Mouse (Mus musculus): ENCODE measurements around the gene Khdc3. TPM values are rescaled to one million over a fixed set of nuclear protein-coding genes. Genes with fewer than 3 reads are reported as not detected.

Khdc3 gene
- polyA plus RNA-seq, 1 experiment from 2014 or later: not detected

DNA sequence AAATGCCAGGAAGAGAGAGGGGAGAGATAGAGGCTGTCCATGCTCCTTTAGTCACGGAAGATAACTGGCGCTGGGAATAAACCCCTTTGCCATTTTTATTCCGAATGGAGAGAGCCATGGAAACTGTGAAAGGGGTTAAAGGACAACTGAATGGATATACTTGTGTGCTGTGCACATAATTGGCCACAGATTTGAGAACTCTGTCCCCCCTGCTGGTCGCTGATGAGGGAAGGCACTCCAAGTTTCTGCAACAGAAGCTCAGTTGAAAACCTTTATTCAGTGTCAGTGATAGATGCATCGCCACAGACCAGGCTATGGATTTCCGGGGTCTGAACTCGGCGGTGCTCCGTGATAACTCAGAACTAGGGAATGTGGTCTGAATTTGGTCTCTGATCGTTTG, 11.5 kb upstream of the Khdc3 start:
- ATAC-seq: no peak
- no peaks in the 10 kb centered on the region for H3K9me3 ChIP-seq (ENCODE audit: control insufficient read depth, low read length)

DNA sequence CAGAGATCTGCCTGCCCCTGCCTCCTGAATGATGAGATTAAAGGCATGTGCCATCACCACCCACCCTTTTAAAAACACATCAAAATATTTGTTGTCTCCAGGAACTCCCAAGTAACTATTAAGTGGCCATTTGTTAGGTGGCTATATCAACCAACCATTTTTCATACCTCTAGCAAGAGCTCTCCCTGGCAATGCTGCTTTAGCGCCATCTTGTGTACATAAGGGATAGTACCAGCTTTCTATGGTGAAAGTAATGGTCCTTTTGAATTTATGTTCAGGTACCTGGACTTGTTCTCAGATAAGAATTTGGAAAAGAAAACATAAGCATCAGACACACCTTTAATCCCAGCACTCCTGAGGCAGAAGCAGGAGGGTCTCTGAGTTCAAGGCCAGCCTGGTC, 9.9 kb upstream of the Khdc3 start:
- Histone ChIP-seq H3K27me3 (replicated peaks; ENCODE audit: control insufficient read depth, insufficient read depth, low read length) (no peaks in the 10 kb centered on the region), H3K4me2 (ENCODE audit: low read depth, low read length) (no peak overlapping the region), H3K9me3 (ENCODE audit: control insufficient read depth, low read length) (no peaks in the 10 kb centered on the region), H3K36me3 (ENCODE audit: control insufficient read depth, insufficient read depth, low read length) (no peaks in the 10 kb centered on the region), H3K4me3 (ENCODE audit: low read length) (no peak overlapping the region), H3K9ac (ENCODE audit: low read depth, low read length) (no peak overlapping the region), H3K27ac (ENCODE audit: low read length) (no peak overlapping the region), H3K4me1 (ENCODE audit: control insufficient read depth, insufficient read depth, low read length) (0 out of 2 replicates have a peak, but pooled peaks cover 3% of the 10 kb centered on the region)
- no peak for ATAC-seq
- WGBS: 0% methylated on average over 1 of the region's 1 CpGs

More for the DNA sequence above, 11.5 kb upstream of the Khdc3 start:
- Histone ChIP-seq H3K36me3 (ENCODE audit: control insufficient read depth, insufficient read depth, low read length) (no peaks in the 10 kb centered on the region), H3K9ac (ENCODE audit: low read depth, low read length) (no peak overlapping the region), H3K4me2 (ENCODE audit: low read depth, low read length) (no peak overlapping the region), H3K4me3 (ENCODE audit: low read length) (no peak overlapping the region), H3K27ac (ENCODE audit: low read length) (no peak overlapping the region), H3K4me1 (ENCODE audit: control insufficient read depth, insufficient read depth, low read length) (0 out of 2 replicates have a peak, but pooled peaks cover 3% of the 10 kb centered on the region), H3K27me3 (replicated peaks; ENCODE audit: control insufficient read depth, insufficient read depth, low read length) (no peaks in the 10 kb centered on the region)
- 81% methylated on average over 10 of the region's 10 CpGs for WGBS

DNA sequence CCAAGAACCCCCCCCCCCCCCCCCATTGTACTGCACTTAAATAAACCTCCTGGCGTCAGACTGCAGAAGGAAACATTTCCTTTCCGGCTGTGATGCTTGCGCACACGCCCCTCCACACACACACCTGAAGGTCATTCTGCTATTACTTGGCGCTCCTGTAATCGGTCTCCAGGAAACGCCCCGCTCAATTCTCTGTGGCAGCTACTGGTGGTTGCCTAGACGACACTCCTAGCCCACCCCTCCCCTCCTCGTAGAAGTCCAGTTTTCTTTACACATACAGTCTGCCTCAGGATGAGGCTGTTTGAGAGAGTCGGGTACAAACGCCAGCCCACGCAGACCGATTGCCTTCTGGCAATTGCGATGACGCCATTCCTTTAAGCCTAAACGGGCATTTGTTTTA, 7.1 kb upstream of the Khdc3 start:
- WGBS: 26% methylated on average over 17 of the region's 17 CpGs
- peak; percentile 83 for ATAC-seq

DNA sequence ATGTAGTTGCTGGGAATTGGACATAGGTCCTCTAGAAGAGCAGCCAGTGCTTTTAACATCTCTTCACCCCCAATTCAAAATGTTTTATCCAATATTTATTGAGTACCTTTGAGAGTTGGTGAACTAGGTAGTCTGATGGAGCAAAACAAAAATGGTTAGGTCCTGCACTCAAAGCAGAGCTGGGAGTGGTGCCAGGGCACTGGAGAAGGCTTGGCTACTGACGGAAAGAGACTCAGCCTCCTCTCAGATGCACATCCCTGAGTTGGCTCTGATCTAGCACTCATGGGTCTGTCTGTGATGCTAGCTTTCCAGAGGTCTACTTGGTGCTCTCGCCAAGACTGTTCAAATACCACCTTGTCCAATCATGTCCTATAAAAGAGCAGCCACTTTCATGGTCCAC, 3.7 kb upstream of the Khdc3 start:
- H3K27ac ChIP-seq (ENCODE audit: low read length): no peak overlapping the region
- no peak overlapping the region for H3K4me2 ChIP-seq (ENCODE audit: low read depth, low read length)
- no peak for ATAC-seq
- no peaks in the 10 kb centered on the region for H3K4me1 ChIP-seq (ENCODE audit: control insufficient read depth, insufficient read depth, low read length)
- H3K27me3 ChIP-seq (replicated peaks; ENCODE audit: control insufficient read depth, insufficient read depth, low read length): peaks cover 2% of the 10 kb centered on the region; the same call in 1 of the 2 replicates
- H3K9me3 ChIP-seq (ENCODE audit: control insufficient read depth, low read length): no peaks in the 10 kb centered on the region
- H3K4me3 ChIP-seq (ENCODE audit: low read length): no peak overlapping the region
- H3K36me3 ChIP-seq (ENCODE audit: control insufficient read depth, insufficient read depth, low read length): no peaks in the 10 kb centered on the region
- no peak overlapping the region for H3K9ac ChIP-seq (ENCODE audit: low read depth, low read length)
- 68% methylated on average over 2 of the region's 2 CpGs for whole genome bisulfite sequencing

More for the DNA sequence above, 7.1 kb upstream of the Khdc3 start:
- H3K4me2 ChIP-seq (ENCODE audit: low read depth, low read length): no peak overlapping the region
- no peak overlapping the region for H3K27ac ChIP-seq (ENCODE audit: low read length)
- no peaks in the 10 kb centered on the region for H3K9me3 ChIP-seq (ENCODE audit: control insufficient read depth, low read length)
- H3K4me1 ChIP-seq (ENCODE audit: control insufficient read depth, insufficient read depth, low read length): 0 out of 2 replicates have a peak, but pooled peaks cover under 1% of the 10 kb centered on the region
- no peak overlapping the region for H3K4me3 ChIP-seq (ENCODE audit: low read length)
- no peaks in the 10 kb centered on the region for H3K27me3 ChIP-seq (replicated peaks; ENCODE audit: control insufficient read depth, insufficient read depth, low read length)
- H3K9ac ChIP-seq (ENCODE audit: low read depth, low read length): no peak overlapping the region
- H3K36me3 ChIP-seq (ENCODE audit: control insufficient read depth, insufficient read depth, low read length): no peaks in the 10 kb centered on the region

DNA sequence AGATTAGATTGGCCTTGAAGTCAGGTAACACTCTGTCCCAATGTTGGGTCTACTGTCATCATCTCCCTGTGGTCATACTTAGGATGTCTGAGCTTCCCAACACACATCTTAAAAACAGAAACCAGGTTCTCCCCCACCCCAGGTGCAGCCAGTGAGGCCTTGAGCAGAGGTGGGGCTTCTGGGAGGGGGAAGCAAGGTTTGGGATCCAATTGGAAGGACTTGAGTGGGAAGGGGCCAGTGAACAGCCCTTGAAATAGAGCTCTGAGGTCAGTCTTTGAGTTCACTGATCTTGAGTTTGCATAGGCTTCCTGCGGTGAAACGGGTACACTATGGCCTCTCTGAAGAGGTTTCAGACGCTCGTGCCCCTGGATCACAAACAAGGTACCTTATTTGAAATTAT, 545 bp downstream of the Khdc3 start, which contains the start of gene Gm20509:
TSS of gene Gm20509 (plus strand) at position 290 of the 400 bp plus-strand sequence.
- ATAC-seq: no peak
- H3K4me2 ChIP-seq (ENCODE audit: low read depth, low read length): peak within 1 kb of the TSS; percentile 97
- WGBS: 97% methylated on average over 4 of the region's 4 CpGs

DNA sequence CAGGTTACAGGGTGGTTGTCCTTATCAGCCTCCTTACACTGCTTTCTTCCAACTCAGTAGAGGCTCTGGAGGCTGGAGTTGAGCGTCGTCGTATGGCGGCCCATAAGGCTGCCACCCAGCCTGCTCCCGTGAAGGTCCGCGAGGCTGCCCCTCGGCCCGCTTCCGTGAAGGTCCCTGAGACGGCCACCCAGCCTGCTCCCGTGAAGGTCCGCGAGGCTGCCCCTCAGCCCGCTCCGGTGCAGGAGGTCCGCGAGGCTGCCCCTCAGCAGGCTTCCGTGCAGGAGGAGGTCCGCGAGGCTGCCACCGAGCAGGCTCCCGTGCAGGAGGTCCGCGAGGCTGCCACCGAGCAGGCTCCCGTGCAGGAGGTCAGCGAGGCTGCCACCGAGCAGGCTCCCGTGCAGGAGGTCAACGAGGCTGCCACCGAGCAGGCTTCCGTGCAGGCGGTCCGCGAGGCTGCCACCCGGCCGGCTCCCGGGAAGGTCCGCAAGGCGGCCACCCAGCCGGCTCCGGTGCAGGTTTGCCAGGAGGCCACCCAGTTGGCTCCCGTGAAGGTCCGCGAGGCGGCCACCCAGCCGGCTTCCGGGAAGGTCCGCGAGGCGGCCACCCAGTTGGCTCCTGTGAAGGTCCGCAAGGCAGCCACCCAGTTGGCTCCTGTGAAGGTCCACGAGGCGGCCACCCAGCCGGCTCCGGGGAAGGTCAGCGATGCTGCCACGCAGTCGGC, 1.7 kb downstream of the Khdc3 start:
- Histone ChIP-seq H3K9ac (ENCODE audit: low read depth, low read length) (peak overlapping the region; percentile 74), H3K27me3 (replicated peaks; ENCODE audit: control insufficient read depth, insufficient read depth, low read length) (peaks cover 2% of the 10 kb centered on the region; the same call in 1 of the 2 replicates), H3K4me1 (ENCODE audit: control insufficient read depth, insufficient read depth, low read length) (peaks cover 6% of the 10 kb centered on the region; the same call in 1 of the 2 replicates), H3K9me3 (ENCODE audit: control insufficient read depth, low read length) (no peaks in the 10 kb centered on the region), H3K4me3 (ENCODE audit: low read length) (peak overlapping the region; percentile 52), H3K4me2 (ENCODE audit: low read depth, low read length) (peak overlapping the region; percentile 97), H3K27ac (ENCODE audit: low read length) (no peak overlapping the region), H3K36me3 (ENCODE audit: control insufficient read depth, insufficient read depth, low read length) (no peaks in the 10 kb centered on the region)
- ATAC-seq: peak; percentile 68
- WGBS: 4% methylated on average over 60 of the region's 60 CpGs

More for the DNA sequence above, 545 bp downstream of the Khdc3 start, which contains the start of gene Gm20509:
- no peaks in the 10 kb centered on the region for H3K9me3 ChIP-seq (ENCODE audit: control insufficient read depth, low read length)
- peak within 1 kb of the TSS; percentile 74 for H3K9ac ChIP-seq (ENCODE audit: low read depth, low read length)
- H3K4me1 ChIP-seq (ENCODE audit: control insufficient read depth, insufficient read depth, low read length): peaks cover 6% of the 10 kb centered on the region; the same call in 1 of the 2 replicates
- no peaks in the 10 kb centered on the region for H3K36me3 ChIP-seq (ENCODE audit: control insufficient read depth, insufficient read depth, low read length)
- H3K4me3 ChIP-seq (ENCODE audit: low read length): peak within 1 kb of the TSS; percentile 52
- H3K27me3 ChIP-seq (replicated peaks; ENCODE audit: control insufficient read depth, insufficient read depth, low read length): peaks cover 2% of the 10 kb centered on the region; the same call in 1 of the 2 replicates
- no peak within 1 kb of the TSS for H3K27ac ChIP-seq (ENCODE audit: low read length)

DNA sequence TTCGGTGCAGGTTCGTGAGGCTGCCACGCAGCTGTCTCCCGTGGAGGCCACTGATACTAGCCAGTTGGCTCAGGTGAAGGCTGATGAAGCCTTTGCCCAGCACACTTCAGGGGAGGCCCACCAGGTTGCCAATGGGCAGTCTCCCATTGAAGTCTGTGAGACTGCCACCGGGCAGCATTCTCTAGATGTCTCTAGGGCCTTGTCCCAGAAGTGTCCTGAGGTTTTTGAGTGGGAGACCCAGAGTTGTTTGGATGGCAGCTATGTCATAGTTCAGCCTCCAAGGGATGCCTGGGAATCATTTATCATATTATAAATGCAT, 2.2 kb downstream of the Khdc3 start:
- Histone ChIP-seq H3K27me3 (replicated peaks; ENCODE audit: control insufficient read depth, insufficient read depth, low read length) (peaks cover 2% of the 10 kb centered on the region; the same call in 1 of the 2 replicates), H3K9me3 (ENCODE audit: control insufficient read depth, low read length) (no peaks in the 10 kb centered on the region), H3K27ac (ENCODE audit: low read length) (no peak overlapping the region), H3K9ac (ENCODE audit: low read depth, low read length) (peak overlapping the region; percentile 74), H3K36me3 (ENCODE audit: control insufficient read depth, insufficient read depth, low read length) (no peaks in the 10 kb centered on the region), H3K4me1 (ENCODE audit: control insufficient read depth, insufficient read depth, low read length) (peaks cover 6% of the 10 kb centered on the region; the same call in 1 of the 2 replicates), H3K4me3 (ENCODE audit: low read length) (peak overlapping the region; percentile 52), H3K4me2 (ENCODE audit: low read depth, low read length) (peak overlapping the region; percentile 97)
- no peak; the same call in none of the 2 replicates for ATAC-seq
- 40% methylated on average over 5 of the region's 5 CpGs for WGBS

DNA sequence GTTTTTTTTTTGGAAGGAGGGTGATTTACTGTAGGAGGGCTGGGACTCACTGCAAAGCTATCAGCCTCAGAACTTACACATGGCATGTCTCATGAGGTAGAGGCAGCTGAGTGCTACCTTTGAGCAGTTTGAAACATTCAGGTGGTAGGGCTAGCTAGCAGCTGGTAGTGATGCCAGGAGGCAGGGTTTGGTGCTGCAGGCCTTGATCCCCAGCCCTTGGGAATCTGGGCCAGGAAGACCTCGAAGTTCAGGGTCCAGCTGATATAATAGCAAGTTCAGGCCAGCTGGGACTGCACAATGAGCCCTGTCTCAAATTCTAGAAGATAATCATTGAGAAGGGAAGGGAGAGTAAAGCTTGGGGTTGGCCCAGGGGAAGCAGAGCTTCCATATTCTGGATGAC, 3.5 kb downstream of the Khdc3 start:
- WGBS: 63% methylated on average over 1 of the region's 1 CpGs
- H3K4me3 ChIP-seq (ENCODE audit: low read length): no peak overlapping the region
- no peaks in the 10 kb centered on the region for H3K36me3 ChIP-seq (ENCODE audit: control insufficient read depth, insufficient read depth, low read length)
- no peaks in the 10 kb centered on the region for H3K9me3 ChIP-seq (ENCODE audit: control insufficient read depth, low read length)
- no peak overlapping the region for H3K27ac ChIP-seq (ENCODE audit: low read length)
- no peak for ATAC-seq
- H3K4me1 ChIP-seq (ENCODE audit: control insufficient read depth, insufficient read depth, low read length): peaks cover 6% of the 10 kb centered on the region; the same call in 1 of the 2 replicates
- no peak overlapping the region for H3K4me2 ChIP-seq (ENCODE audit: low read depth, low read length)
- H3K27me3 ChIP-seq (replicated peaks; ENCODE audit: control insufficient read depth, insufficient read depth, low read length): peaks cover 2% of the 10 kb centered on the region; the same call in 1 of the 2 replicates
- no peak overlapping the region for H3K9ac ChIP-seq (ENCODE audit: low read depth, low read length)

DNA sequence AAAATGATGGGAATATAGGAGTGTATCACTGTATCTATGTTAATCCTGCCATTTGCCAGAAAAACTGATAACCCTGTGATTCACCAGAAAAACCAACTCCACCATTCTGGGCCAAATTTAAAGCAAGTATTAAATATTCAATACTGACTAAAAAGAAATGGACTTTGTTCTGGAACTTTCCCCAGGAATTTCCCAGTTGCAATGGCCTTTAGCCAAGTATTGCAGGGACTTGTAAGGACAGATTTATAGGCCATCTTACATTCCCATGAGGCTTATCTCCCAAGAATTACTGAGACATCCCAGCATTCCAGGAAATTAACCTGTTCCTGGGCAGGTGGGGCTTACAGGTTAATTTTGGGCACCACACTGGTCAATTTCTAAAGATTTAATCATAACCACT, 4.1 kb downstream of the Khdc3 start:
- H3K36me3 ChIP-seq (ENCODE audit: control insufficient read depth, insufficient read depth, low read length): no peaks in the 10 kb centered on the region
- peaks cover 6% of the 10 kb centered on the region; the same call in 1 of the 2 replicates for H3K4me1 ChIP-seq (ENCODE audit: control insufficient read depth, insufficient read depth, low read length)
- no peaks in the 10 kb centered on the region for H3K9me3 ChIP-seq (ENCODE audit: control insufficient read depth, low read length)
- no peak for ATAC-seq
- H3K4me2 ChIP-seq (ENCODE audit: low read depth, low read length): no peak overlapping the region
- peaks cover 2% of the 10 kb centered on the region; the same call in 1 of the 2 replicates for H3K27me3 ChIP-seq (replicated peaks; ENCODE audit: control insufficient read depth, insufficient read depth, low read length)
- H3K9ac ChIP-seq (ENCODE audit: low read depth, low read length): no peak overlapping the region
- H3K4me3 ChIP-seq (ENCODE audit: low read length): no peak overlapping the region
- H3K27ac ChIP-seq (ENCODE audit: low read length): no peak overlapping the region
